Mouse (Mus musculus) kidney, postnatal 36 days (tissue): ENCODE results near the gene Lrrc8e.
"Not testable (repeated sequence)": the region's sequence is repeated elsewhere in the genome, so short reads cannot be mapped to it uniquely, and the experiment has no call there.

Source experiments
- DNase-seq, 2 experiments: peaks; one replicate each; pipeline ENCODE4 v3.0.0; 2021 to 2022; ENCODE audit warnings: mixed read lengths in 2 of 2

The Lrrc8e gene

DNA sequence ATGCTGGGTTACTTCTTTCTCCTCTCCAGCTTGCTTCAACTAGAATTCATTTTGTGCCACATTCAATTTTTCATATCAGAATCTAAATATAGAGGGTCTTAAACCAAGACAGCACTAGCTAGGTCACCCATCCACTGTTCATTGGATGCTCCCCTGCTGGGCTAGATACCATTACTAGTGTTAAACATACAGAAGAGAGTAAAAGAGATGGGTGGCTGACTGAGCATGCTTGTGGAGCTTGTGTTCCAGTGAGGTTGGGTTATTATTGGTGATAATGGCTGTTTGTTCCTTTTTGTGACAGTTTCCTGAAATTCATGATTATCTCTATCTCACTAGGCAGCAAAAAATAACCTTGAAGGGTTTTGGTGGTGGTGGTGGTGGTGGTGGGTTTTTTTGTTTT is 4.6 kb upstream of the Lrrc8e start:
- DNase-seq = no peak

DNA sequence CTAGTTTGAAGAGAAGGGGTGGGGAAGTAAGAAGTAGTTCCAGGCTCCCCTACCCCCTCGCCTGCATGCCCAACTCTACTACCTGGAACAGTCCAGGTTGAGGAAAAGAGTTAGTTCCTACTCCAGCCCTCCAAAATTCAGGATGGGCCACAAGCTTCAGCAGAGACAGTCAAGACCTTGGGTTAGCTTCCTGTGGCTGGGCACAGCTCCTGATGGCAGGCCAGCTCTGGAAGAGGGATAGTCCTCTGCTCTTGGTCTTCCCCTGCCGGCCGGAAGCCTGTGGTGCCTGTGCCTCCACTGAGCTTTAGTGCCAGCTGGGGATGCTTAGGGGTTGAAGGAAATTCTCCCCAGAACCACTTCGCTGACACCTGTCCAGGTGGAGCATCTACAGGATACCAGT is 304 bp upstream of the Lrrc8e start:
- no peak for DNase-seq

DNA sequence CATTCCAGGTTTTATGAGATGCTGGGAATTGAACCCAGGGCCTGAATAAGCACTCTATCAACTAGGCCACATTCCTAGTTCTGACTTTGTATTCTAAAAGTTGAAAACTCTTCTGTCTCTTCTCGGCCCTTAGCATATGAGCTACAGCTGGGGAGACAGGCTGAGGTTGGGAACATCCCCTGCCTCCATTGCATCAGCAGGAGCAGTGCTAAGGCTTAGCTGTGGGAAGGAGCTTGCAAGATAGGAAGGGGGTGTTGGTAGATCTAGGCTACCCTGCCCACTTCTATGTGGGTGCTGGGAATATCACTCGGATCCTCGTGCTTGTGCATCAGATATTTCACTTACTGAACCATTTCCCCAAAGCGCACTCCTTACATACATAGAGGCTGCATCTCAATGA is 1.3 kb downstream of the Lrrc8e start:
- DNase-seq = no peak

DNA sequence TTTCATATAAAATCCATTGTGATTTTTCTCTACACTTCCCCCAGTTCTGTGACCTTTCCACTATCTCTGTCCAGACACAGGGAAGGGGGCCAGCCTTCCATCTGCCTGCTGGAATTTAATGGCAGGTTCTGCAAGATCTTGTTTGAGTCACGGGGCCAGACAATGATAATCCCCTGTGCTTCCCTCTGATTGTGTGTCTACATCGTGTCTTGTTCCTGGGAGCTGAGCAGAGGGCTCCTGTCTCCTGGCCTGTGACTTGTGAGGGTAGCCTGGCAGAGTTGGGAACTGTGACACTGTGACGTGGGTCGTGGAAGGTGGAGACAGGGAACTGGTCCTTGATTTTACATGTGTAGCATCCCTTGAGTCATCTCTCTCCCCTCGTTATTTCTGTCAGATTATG is 3.2 kb downstream of the Lrrc8e start:
- no peak for DNase-seq

DNA sequence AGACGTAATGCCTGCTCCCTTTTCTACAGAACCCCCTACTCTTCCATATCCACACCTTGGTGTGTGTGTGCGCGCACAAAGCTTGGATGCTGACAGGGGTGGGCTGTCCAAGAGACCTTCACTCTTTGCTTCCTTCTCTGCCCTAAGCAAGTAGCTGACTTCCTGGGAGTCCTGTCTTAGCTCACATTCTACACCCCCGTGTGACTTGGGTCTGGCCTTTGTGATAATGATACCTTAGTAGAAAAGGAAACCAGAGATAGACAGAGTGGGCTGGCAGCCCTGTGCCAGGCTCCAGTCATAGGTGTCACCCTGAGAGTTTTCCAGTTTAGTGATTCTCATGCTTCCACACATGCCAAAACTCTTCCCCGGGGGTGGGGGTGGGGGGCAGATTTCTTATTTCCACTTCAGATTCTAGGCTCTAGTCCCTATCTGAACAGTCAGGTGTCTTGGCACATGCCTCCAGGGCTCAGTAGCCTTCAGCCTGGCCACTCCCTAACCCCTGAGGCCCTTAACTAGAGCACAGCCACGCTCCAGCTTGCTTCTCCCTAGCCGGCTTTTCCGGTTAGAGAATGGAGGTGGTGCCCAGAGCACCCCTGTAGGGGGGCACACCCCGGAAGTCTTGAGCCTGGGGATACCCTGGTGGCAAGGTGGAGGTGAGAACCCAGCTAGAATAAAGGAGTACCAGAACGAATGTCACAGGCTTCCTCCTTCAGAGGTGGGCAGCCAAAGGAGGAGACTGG is 4.2 kb downstream of the Lrrc8e start:
- DNase-seq = no peak

DNA sequence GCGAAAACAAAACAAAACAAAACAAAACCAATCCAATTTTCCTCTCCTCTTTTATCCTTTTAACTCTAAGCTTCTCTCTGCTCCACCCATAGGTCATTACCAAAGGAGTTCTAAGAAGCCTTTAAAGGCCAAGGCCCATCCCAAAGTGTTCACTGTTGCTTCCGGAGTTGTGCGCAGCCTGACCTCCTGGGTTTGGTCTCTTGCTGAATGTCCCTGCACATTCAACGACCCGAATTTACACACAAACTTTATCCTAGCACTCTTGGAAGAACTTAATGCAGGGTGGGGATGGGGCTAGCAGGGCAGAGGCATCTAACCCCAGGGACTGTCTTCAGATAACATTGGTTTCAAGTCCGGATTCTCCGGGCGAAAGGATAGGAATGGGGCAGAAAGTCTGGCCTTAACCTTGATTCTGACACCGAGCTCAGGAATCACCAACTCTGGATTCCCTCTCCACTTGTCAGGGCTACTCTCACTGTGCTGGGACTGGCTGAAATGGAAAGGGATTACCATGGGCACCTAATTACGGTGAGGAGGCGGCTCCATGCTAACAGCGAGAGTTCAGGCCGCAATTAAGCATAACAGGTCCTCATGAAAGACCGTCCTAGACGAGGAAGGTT is 11.3 kb downstream of the Lrrc8e start:
- peak; percentile 37 to 50 for DNase-seq

DNA sequence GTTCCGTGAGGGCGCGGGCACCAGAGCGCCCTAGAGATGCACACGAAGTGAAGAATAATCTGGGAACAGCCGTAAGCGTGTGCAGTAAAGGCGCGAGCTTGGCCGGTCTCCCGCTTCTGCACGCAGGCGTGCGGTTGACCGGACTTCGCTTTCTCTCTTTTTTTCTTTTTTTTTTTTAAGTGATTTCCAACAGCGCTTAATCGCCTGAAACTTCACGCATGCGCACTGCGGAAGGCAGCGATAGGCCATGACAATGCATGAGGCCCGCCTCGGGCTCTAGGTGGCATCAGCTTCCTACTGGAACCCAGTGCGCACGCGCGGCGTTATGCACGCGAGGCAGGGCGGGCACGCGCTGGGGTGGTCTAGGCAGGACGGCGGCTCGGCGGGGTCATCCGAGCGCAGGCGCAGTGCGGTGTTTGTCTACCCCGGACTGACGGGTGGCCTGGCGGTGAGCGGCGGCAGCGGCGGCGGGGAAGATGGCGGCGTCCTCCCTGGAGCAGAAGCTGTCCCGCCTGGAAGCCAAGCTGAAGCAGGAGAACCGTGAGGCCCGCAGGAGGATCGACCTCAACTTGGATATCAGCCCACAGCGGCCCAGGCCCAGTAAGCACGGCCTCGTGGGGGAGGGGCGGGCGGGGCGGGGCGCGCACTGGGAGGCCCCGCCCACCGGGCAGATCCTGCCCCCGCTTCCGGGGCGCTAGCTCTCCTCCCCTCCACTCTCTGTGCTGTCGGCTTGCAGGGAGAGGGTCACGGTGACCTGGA is 12.0 kb downstream of the Lrrc8e start, which contains the start of the genes Map2k7 and Gm49320:
Gene Map2k7 (plus strand): TSS at position 307 of the 759 bp plus-strand sequence.
Gene Gm49320 (plus strand): TSS at position 432 of the 759 bp plus-strand sequence.
- DNase-seq = peak; percentile 100

DNA sequence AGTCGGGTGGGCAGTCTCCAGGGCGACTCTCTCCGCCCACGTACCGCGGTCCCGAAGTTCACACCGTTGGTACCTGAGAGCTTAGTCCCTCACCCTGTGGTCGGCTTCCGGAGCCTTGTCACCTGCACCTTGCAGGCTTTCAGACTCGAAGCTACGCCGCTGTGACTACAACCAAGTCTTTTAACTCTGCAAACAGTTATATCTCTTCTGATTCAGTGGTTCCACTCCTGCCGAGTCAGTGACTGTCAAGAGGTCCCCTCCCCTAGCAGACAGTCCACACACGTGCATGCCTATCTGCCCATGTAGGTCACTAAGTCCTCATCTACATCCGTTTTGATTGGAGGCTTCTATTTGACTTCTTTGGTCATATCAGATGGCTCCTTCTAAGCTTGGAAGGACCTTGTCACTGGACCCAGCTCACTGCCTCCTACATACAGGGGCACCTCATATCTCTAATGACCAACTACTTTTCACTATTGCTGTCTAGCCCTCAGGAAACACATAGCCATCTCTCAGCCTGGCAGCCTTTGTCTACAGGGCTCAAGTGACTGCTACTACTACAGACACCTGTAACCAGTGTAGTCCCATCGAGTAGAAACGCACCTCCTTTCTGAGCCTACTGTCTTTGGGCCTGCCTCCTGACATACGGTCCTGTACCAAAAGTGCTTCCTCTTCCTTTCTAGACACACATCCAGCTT is 12.7 kb downstream of the Lrrc8e start:
- no peak for DNase-seq

DNA sequence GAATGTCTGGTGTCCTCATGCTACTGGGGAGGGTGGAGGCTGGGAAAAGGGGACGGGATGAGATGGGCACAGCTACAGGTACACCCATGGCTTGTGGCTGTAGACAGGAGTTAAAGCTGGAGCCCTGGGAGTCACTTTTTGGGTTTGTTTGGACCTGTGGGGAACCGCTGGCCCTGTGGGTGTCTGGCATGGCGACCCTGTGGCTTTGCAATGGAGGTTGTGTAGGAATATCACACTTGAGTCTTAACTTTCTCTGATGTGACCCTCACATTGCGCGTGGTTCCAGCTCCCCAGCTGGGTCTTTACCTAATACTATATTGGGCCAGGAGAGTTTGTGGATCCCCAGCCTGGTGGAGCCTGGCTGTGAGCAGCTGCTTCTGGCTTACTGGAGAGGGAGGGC is 18.4 kb downstream of the Lrrc8e start:
- no peak for DNase-seq

DNA sequence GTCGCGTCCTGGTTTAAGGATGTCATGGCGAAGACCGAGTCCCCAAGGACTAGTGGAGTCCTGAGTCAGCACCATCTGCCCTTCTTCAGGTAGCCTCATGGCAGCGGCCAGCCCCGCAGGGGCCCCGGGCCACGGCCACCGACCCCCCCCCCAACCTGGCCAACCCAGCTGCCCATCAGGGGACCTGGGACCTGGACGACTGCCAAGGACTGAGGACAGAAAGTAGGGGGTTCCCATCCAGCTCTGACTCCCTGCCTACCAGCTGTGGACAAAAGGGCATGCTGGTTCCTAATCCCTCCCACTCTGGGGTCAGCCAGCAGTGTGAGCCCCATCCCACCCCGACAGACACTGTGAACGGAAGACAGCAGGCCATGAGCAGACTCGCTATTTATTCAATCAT is 19.1 kb downstream of the Lrrc8e start:
- DNase-seq = no peak

DNA sequence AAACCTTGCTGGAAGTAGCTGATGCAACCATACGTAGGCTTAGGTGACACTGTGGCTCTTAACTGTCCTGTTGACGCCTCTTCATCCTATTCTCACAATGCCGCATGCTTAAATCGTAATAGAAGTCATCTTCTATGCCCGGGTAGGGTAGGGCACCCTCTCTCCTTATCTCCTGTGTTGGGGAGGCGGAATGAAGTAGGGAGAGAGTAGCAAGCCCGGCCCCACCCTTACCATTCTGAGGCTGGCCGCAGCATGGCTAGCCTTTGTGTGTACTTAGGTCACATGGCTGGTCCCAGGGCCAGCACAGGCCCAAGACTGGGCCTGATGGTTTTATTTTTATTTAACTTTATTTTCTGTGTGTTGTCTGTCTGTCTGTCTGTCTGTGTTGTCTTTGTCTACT is 20.6 kb downstream of the Lrrc8e start:
- no peak for DNase-seq

DNA sequence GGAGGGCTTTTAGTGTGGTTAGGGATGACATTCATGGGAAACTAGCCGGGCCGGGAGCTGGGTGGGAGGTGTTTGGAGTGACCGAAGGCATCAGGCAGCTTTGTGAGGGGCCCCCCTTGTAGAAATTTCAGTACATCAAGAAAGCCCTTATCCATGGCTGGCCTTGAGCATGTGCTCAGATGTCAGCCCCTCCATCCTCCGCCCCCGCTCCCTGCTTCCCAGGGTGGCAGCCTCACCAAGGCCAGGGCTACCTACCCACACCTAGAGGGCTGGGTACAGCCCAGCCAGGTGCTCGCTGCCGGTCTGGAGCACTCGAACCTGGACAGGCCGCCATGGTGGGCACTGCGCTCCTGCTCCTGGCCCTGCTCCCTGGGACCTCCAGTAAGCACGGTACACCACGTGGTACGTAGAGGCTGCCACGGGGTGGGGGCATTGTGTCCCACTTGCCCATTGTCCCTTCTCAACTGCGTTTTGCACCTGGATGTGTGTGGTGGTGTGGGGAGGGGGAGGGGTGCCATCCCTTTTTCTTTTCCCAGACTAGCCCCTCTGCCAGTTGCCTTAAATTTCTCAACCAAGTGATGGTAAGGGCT is 21.4 kb downstream of the Lrrc8e start, which contains the start of gene Tgfbr3l:
Gene Tgfbr3l (plus strand): TSS at position 264 of the 590 bp plus-strand sequence.
- DNase-seq = no peak

DNA sequence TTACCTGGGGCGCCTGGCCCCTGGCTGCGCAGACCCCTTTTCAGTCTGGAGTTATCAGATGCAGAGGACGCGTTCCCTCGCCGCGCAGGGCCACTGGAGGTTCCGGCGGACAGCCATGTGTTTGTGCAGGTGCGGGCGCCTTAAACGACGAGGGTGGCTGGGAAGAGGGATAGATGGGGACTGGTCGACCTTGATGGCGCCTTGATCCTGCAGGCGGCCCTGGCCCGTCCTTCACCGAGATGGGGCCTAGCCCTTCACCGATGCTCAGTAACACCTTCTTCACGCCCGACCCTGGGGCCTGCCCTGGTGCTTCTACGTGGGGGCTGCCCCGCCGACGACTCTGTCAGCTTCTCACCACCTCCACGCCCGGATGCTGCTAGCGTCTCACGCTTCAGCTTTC is 22.6 kb downstream of the Lrrc8e start:
- DNase-seq = peak in 1 of 2 experiments; percentile 30

DNA sequence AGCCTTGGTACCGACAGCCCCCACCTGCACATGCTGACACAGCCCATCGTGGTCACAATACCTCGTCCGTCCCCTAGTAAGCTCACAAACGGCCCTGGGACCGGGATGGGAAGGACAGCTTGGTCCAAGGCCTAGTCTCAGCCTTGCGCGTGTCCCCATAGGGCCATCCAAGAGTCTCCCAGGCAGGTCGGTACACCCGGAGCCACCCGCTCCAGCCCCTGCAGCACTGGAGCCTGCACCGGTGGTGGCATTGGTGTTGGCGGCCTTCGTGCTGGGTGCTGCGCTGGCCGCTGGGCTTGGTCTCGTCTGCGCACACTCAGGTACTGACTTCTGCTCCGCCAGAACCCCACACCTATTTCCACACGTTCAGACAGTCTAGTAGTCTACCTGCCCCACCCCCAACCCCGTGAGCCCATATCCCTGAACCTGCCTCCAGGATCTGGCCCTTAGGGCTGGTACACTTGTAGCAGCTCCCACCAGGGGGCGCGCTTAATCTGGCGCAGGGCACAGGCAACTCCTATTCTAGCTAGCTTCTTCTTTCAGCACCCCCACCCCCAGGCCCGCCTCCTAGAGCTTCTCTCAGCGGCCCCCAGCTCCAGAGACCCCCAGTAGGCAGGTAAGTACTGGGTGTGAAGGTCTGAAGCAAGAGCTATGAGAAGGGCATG is 23.8 kb downstream of the Lrrc8e start:
- peak; percentile 83 to 95 for DNase-seq

DNA sequence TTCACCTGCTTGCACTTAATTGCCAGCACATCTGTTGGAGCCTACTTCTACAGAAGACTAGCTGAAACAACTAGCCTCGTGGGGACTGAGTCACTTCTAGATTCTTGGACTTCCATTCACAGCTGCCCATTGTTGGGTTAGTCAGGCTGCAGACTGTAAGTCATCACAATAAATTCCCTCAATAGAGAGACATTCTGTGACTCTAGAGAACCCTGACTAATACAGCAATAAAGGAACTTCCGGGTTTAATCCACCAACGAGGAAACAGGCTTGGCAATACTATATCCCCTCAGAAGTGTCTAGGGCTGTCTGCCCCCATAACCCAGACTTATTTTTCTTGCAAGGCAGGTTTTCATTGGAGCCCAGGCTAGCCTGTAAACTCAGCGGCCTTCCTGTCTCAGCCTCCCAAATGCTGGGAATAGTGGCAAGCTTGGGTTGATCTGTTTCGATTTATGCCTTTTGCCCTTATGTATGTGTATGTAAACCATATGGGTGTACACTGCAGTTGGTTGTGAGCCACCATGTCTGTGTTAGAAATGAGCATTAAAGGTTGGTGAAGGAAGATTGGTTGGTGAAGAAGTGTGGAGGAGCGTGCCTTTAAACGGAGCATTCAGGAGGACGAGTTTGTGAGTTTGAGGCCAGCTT is 25.6 kb downstream of the Lrrc8e start:
- DNase-seq = no peak

DNA sequence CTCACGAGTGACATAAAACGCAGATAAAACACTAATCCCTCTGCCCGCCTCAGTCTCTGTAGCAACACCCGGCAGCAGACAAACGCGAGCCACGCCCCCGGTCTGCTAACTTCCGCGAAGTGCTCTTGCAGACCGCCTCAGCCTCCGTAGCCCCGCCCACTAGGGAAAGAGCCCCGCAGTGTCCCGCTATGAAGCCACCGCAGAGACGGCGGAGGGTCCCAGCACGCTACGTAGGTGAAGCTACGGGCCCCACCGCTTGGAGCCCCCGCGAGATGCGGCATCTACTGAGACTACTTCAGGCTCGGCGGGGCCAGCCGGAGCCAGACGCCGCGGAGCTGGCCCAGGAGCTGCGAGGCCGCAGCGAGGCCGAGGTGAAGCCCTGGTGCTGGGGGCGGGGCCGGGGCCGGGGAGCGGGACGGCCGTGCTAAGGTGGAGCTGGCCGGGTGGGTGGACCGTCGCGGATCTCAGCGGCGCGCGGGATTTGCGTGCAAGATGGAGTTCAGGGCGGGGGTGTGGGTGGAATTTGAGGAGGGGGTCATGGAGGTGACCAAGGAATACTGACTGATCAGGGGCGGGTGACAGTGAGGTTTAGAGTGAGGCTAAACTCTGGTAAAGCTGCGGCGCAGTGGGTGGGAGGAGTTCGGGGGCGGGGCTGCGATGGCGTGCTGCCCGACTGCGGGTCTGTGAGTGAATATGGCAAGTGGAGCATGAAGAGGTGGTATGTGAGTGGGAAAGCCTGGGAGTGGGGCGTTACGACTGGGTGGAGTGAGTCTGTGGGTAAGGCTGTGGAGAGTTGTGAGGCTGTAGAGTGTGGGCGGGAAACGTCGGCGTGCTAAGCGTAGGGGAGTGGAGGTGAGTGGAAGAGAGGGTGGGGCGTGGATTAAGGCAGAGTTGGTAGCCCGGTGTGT is 26.6 kb downstream of the Lrrc8e start, which contains the start of gene Snapc2:
Gene Snapc2 (plus strand): TSS at position 147 of the 908 bp plus-strand sequence.
- DNase-seq = peak; percentile 97 to 99

DNA sequence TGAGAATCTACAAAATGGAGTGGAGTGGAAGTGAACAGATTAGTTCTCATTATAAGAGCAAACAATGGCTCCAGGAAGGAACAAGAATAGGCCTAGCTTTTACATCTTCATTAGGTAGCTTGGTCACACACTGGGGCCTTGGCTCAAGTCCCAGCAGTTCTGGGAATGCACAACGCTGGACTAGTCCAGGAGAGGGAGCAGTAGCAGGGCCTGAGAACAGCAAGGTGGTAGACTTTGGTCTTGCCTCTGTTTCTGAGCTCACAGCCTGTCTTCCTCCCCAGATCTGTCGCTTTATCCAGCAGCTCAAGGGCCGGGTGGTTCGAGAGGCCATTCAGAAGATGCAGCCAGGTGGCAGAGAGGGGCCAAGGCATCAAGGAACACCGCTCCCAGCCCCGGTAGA is 27.4 kb downstream of the Lrrc8e start:
- peak; percentile 86 to 89 for DNase-seq

DNA sequence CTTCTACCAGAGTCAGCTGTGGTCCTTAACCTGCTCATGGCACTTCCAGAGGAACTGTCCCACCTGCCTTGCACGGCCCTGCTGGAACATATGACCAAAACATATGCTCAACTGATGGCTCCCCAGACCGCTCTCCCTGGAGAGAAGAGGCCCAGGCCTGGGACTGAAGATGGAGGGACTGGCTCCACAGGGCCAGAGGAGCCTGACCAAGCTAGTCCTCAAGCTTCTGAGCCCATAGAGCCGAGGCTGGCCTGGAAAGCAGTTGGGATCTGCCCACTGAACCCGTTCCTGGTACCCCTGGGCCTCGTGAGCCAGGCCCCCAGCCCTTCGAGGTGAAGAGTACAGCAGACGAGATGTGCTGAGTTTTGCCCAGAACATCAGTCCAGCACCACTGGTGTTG is 28.8 kb downstream of the Lrrc8e start:
- DNase-seq = not testable (repeated sequence)

DNA sequence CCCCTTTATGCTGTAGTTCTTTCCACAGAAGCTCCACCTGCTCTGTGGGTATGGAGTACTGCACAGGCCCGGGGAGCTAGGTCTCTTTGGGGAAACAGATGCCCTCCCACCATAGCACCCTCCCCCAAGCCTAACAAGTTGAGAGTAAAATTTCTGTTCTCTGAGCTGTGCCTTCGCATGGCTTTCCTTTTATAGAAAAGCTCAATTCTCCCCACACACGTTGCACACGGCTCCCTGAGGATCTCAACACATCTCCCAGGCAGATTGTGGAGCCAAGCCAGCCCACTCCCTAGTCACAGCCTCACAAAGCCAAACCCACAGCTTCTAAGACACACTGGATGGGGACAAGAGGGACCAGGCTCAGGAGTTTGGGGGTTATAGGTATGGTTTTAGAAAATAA is 30.3 kb downstream of the Lrrc8e start:
- DNase-seq = no peak

DNA sequence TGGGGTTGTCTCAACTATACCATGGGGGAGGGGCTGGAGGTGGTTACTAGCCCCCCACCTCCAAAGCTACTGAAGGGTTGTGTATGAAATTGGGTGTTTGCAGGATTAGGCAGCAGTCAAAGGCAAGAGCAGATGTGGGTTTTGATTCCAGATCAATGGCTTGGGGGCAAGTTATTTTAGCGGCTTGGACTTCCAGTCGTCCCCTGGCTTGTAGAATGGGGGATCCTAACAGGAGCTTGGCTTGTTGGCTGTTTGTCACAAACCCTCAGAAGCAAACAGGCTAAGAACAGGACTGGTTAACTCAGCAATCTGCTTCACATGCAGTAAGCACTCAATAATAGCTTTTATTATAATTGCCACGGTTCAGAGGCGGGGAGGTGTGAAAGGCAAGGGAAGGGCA is 30.7 kb downstream of the Lrrc8e start:
- no peak for DNase-seq
